Mouse (Mus musculus): ENCODE measurements around the gene Rimbp3.
"Not testable (repeated sequence)": the region's sequence is repeated elsewhere in the genome, so short reads cannot be mapped to it uniquely, and the experiment has no call there.

The Rimbp3 gene

GRCm38 (mm10) chr16:17216934-17217633 is 8.7 kb downstream of the Rimbp3 start:
- no peak for DNase-seq (ENCODE audit: extremely low read depth, insufficient read length, low spot score)

GRCm38 (mm10) chr16:17220127-17220733 is 11.8 kb downstream of the Rimbp3 start:
- DNase-seq (ENCODE audit: extremely low read depth, insufficient read length, low spot score): no peak

- peak; percentile 28 for DNase-seq (ENCODE audit: extremely low read depth, insufficient read length, low spot score)
Measured at GRCm38 (mm10) chr16:17222197-17222596, 13.8 kb downstream of the Rimbp3 start.

GRCm38 (mm10) chr16:17225584-17225983 is 17.2 kb downstream of the Rimbp3 start:
- no peak for DNase-seq (ENCODE audit: extremely low read depth, insufficient read length, low spot score)

GRCm38 (mm10) chr16:17226496-17226895 is 18.1 kb downstream of the Rimbp3 start:
- no peak for DNase-seq (ENCODE audit: extremely low read depth, insufficient read length, low spot score)

- DNase-seq (ENCODE audit: extremely low read depth, insufficient read length, low spot score): not testable (repeated sequence)
Measured at GRCm38 (mm10) chr16:17231523-17231922, 23.1 kb downstream of the Rimbp3 start.

GRCm38 (mm10) chr16:17232794-17233701 is 24.6 kb downstream of the Rimbp3 start, which contains the start of gene Hic2:
TSS of gene Hic2 (plus strand) at chr16:17233572.
- peak; percentile 88 for DNase-seq (ENCODE audit: extremely low read depth, insufficient read length, low spot score)

- peak; percentile 54 for DNase-seq (ENCODE audit: extremely low read depth, insufficient read length, low spot score)
Measured at GRCm38 (mm10) chr16:17233702-17234498, 25.5 kb downstream of the Rimbp3 start.

- no peak for DNase-seq (ENCODE audit: extremely low read depth, insufficient read length, low spot score)
Measured at GRCm38 (mm10) chr16:17234499-17234895, 26.1 kb downstream of the Rimbp3 start.

- peak; percentile 57 for DNase-seq (ENCODE audit: extremely low read depth, insufficient read length, low spot score)
Measured at GRCm38 (mm10) chr16:17234916-17235665, 26.7 kb downstream of the Rimbp3 start.

GRCm38 (mm10) chr16:17237634-17238033 is 29.2 kb downstream of the Rimbp3 start:
- no peak for DNase-seq (ENCODE audit: extremely low read depth, insufficient read length, low spot score)

- DNase-seq (ENCODE audit: extremely low read depth, insufficient read length, low spot score): no peak
Measured at GRCm38 (mm10) chr16:17239409-17239808, 31.0 kb downstream of the Rimbp3 start.

GRCm38 (mm10) chr16:17243731-17244130 is 35.3 kb downstream of the Rimbp3 start:
- no peak for DNase-seq (ENCODE audit: extremely low read depth, insufficient read length, low spot score)

GRCm38 (mm10) chr16:17244996-17245395 is 36.6 kb downstream of the Rimbp3 start:
- no peak for DNase-seq (ENCODE audit: extremely low read depth, insufficient read length, low spot score)

GRCm38 (mm10) chr16:17247727-17248126 is 39.3 kb downstream of the Rimbp3 start:
- no peak for DNase-seq (ENCODE audit: extremely low read depth, insufficient read length, low spot score)

GRCm38 (mm10) chr16:17249135-17249534 is 40.7 kb downstream of the Rimbp3 start:
- no peak for DNase-seq (ENCODE audit: extremely low read depth, insufficient read length, low spot score)

GRCm38 (mm10) chr16:17251539-17251938 is 43.1 kb downstream of the Rimbp3 start:
- DNase-seq (ENCODE audit: extremely low read depth, insufficient read length, low spot score): no peak

- no peak for DNase-seq (ENCODE audit: extremely low read depth, insufficient read length, low spot score)
Measured at GRCm38 (mm10) chr16:17252086-17252726, 43.8 kb downstream of the Rimbp3 start.

GRCm38 (mm10) chr16:17252841-17253240 is 44.4 kb downstream of the Rimbp3 start:
- DNase-seq (ENCODE audit: extremely low read depth, insufficient read length, low spot score): no peak
